Comparison of ENCODE assay signal across 29 mouse cellular contexts in genomic region chr11:6157119-6157518, GRCm38 (mm10). TPM values are rescaled to one million over a fixed set of nuclear protein-coding genes. Genes with fewer than 3 reads are reported as not detected.
DNase-seq lines count a peak whose midpoint lies in the region; ATAC-seq and TF ChIP-seq lines count a peak whose summit lies in the region.
"Had no signal": no experiment of that assay in that cellular context is flagged by ENCODE, and none has a peak within 500 bp of the region (broad histone marks: within the 10 kb centered on the region; RNA-seq: fewer than 3 reads in every experiment).

No protein-coding gene starts in this region.

- no peak overlapping the region for H3K4me3 ChIP-seq in liver, adult 2 months (ENCODE audit: insufficient read depth, low read depth, low read length)
- no peak overlapping the region for H3K4me3 ChIP-seq in liver, embryonic 11.5 days (ENCODE audit: low read depth, low read length)
- H3K4me3 ChIP-seq in intestine, embryonic 15.5 days (replicated peaks), result no peak overlapping the region
- H3K4me3 ChIP-seq: embryonic facial prominence, embryonic 10.5 days; layer of hippocampus, adult 2 months; limb, embryonic 12.5 days; liver, embryonic 13.5 days; myocyte; neural tube, embryonic 13.5 days had no signal

- 17% methylated on average over 5 of the region's 5 CpGs for WGBS in liver, adult 2 months
- WGBS in liver, embryonic 11.5 days, result 73% methylated on average over 5 of the region's 5 CpGs
- 70% methylated on average over 5 of the region's 5 CpGs for WGBS in intestine, embryonic 15.5 days

- H3K79me2 ChIP-seq in liver, adult 2 months (ENCODE audit: control insufficient read depth, insufficient read depth, low read length), result peaks cover 18% of the 10 kb centered on the region

- DNase-seq in heart, adult 18-20 months, result peak; percentile 30 to 32
- no peak for DNase-seq in heart, postnatal 25 days (ENCODE audit: low spot score)
- peak; percentile 59 for DNase-seq in liver, adult 2 months (ENCODE audit: extremely low read depth, low read depth, low spot score)
- DNase-seq in liver, embryonic 11.5 days (ENCODE audit: low spot score), result no peak
- DNase-seq in cerebellum, adult 11-12 months, result peak; percentile 87
- peak; percentile 84 for DNase-seq in cerebellum, postnatal 10 days
- DNase-seq: adrenal gland, postnatal 25 days; kidney, postnatal 25 days; liver, embryonic 13.5 days; lung, adult 2 months; midbrain, embryonic 14.5 days; retina, postnatal 1 day; right cerebral cortex, postnatal 4 days; thymus, adult 18-20 months; thymus, postnatal 36 days had no signal

- no peaks in the 10 kb centered on the region for H3K36me3 ChIP-seq in liver, adult 2 months (ENCODE audit: control insufficient read depth, insufficient read depth, low read length)
- H3K36me3 ChIP-seq in liver, embryonic 11.5 days (ENCODE audit: control insufficient read depth, insufficient read depth, low read length), result no peaks in the 10 kb centered on the region
- no peaks in the 10 kb centered on the region for H3K36me3 ChIP-seq in intestine, embryonic 15.5 days
- H3K36me3 ChIP-seq: embryonic facial prominence, embryonic 10.5 days; limb, embryonic 12.5 days; liver, embryonic 13.5 days; neural tube, embryonic 13.5 days had no signal

- H3K4me1 ChIP-seq in liver, adult 2 months (ENCODE audit: control insufficient read depth, insufficient read depth, low read length), result peaks cover 24% of the 10 kb centered on the region
- peaks cover 14% of the 10 kb centered on the region for H3K4me1 ChIP-seq in liver, embryonic 11.5 days (replicated peaks; ENCODE audit: control insufficient read depth, insufficient read depth, low read length)
- peaks cover 6% of the 10 kb centered on the region for H3K4me1 ChIP-seq in intestine, embryonic 15.5 days (replicated peaks)

- H3K9ac ChIP-seq in liver, adult 2 months (ENCODE audit: low read depth, low read length), result no peak overlapping the region
- H3K9ac ChIP-seq in liver, embryonic 11.5 days (ENCODE audit: low read depth, low read length), result no peak overlapping the region
- H3K9ac ChIP-seq in intestine, embryonic 15.5 days, result no peak overlapping the region
- H3K9ac ChIP-seq: hindbrain, embryonic 14.5 days; limb, embryonic 12.5 days; liver, embryonic 13.5 days; neural tube, embryonic 13.5 days had no signal

- no peak for TF ChIP-seq POLR2A in liver, adult 2 months (IDR thresholded peaks at IDR 0.05; ENCODE audit: extremely low read depth, insufficient read depth, low read length)

- no peak for TF ChIP-seq CTCF in liver, adult 2 months (IDR thresholded peaks at IDR 0.05; ENCODE audit: low read depth, low read length)

- H3K27me3 ChIP-seq in liver, adult 2 months (ENCODE audit: control insufficient read depth, insufficient read depth, low read length), result no peaks in the 10 kb centered on the region
- no peaks in the 10 kb centered on the region for H3K27me3 ChIP-seq in liver, embryonic 11.5 days (replicated peaks; ENCODE audit: control insufficient read depth, insufficient read depth, low read length)
- no peaks in the 10 kb centered on the region for H3K27me3 ChIP-seq in intestine, embryonic 15.5 days (replicated peaks)
- H3K27me3 ChIP-seq: limb, embryonic 12.5 days; liver, embryonic 13.5 days; neural tube, embryonic 13.5 days had no signal

- no peak for ATAC-seq in liver, embryonic 11.5 days (replicated peaks; ENCODE audit: low FRiP score)
- ATAC-seq in intestine, embryonic 15.5 days, result no peak
- no peak for ATAC-seq in inflammation-experienced regulatory T-cells, adult 6 months
- ATAC-seq: CD4-positive, CD25-positive, alpha-beta regulatory T cell, adult 4 months; forebrain, embryonic 16.5 days; intestine, postnatal 0 days had no signal

- H3K27ac ChIP-seq in liver, adult 2 months (replicated peaks; ENCODE audit: insufficient read depth, low read depth, low read length), result no peak overlapping the region
- no peak overlapping the region for H3K27ac ChIP-seq in liver, embryonic 11.5 days (ENCODE audit: low read depth, low read length)
- H3K27ac ChIP-seq in intestine, embryonic 15.5 days, result no peak overlapping the region
- H3K27ac ChIP-seq: embryonic facial prominence, embryonic 10.5 days; hindbrain, embryonic 14.5 days; limb, embryonic 12.5 days; liver, embryonic 13.5 days; neural tube, embryonic 13.5 days had no signal

- intact Hi-C loops in heart, postnatal 25 days (cut with DNase I), result no loop called here

- no peaks in the 10 kb centered on the region for H3K9me3 ChIP-seq in liver, embryonic 11.5 days (ENCODE audit: control insufficient read depth, low read length)
- no peaks in the 10 kb centered on the region for H3K9me3 ChIP-seq in intestine, embryonic 15.5 days
- H3K9me3 ChIP-seq: embryonic facial prominence, embryonic 10.5 days; limb, embryonic 12.5 days; liver, embryonic 13.5 days; neural tube, embryonic 13.5 days had no signal

- H3K4me2 ChIP-seq in liver, embryonic 11.5 days, result no peak overlapping the region
- no peak overlapping the region for H3K4me2 ChIP-seq in intestine, embryonic 15.5 days (replicated peaks)
- H3K4me2 ChIP-seq: heart, embryonic 11.5 days; hindbrain, embryonic 14.5 days; limb, embryonic 12.5 days; liver, embryonic 13.5 days; neural tube, embryonic 13.5 days had no signal

RNA-seq across cellular contexts. Expression of gene A730071L15Rik, which starts 42.7 kb away (rescaled TPM):
- not detected for total RNA-seq in heart, adult 18-20 months (2021)
- under 1 TPM in 1 of 2 experiments, not detected in 1; 0.17 TPM for total RNA-seq in heart, postnatal 25 days (2021)
- 0.09 and 0.13 TPM in 2 replicates for total RNA-seq in liver, adult 2 months (2014; rRNA removed)
- 0.05 TPM in 1 of 2 replicates, not detected in the other for polyA plus RNA-seq in liver, adult 2 months (2012; rRNA removed)
- polyA plus RNA-seq in liver, embryonic 11.5 days (2014; fragmentation: Nextera tagmentation; extraction: Ambion mirVana), result 0.11 and 0.27 TPM in 2 replicates
- polyA plus RNA-seq in intestine, embryonic 15.5 days (2015; fragmentation: Nextera tagmentation; extraction: Ambion mirVana), result 0.38 and 0.44 TPM in 2 replicates
- polyA plus RNA-seq in inflammation-experienced regulatory T-cells, adult 6 months (2017; shearing (Covaris generic)), result not detected
- total RNA-seq: gastrocnemius, postnatal 10 days; left cerebral cortex, postnatal 10 days had no signal

RNA-seq across cellular contexts. Expression of gene Nudcd3, which starts 43.1 kb away (rescaled TPM):
- 10 to 100 TPM; 64.2 to 67.1 TPM for total RNA-seq in heart, adult 18-20 months (2021)
- total RNA-seq in heart, postnatal 25 days (2021), result 10 to 100 TPM; 59.3 to 59.6 TPM
- 10.6 and 12.8 TPM in 2 replicates for total RNA-seq in liver, adult 2 months (2014; rRNA removed)
- 14.6 and 16.7 TPM in 2 replicates for polyA plus RNA-seq in liver, adult 2 months (2012; rRNA removed)
- polyA plus RNA-seq in liver, embryonic 11.5 days (2014; fragmentation: Nextera tagmentation; extraction: Ambion mirVana), result 31.9 and 32.4 TPM in 2 replicates
- 34.7 and 36.6 TPM in 2 replicates for polyA plus RNA-seq in intestine, embryonic 15.5 days (2015; fragmentation: Nextera tagmentation; extraction: Ambion mirVana)
- 10 to 100 TPM; 26.7 to 38.8 (median 38.5) TPM for polyA plus RNA-seq in inflammation-experienced regulatory T-cells, adult 6 months (2017; shearing (Covaris generic))

Comparison
In these comparisons a context has a peak if more than half of its experiments do, and no peak if none do; other contexts are left out.
1. DNase-seq: peak in heart, adult 18-20 months (2 of 2), liver, adult 2 months (single experiment), cerebellum, adult 11-12 months (single experiment) and cerebellum, postnatal 10 days (2 of 2); none in heart, postnatal 25 days (single experiment) and liver, embryonic 11.5 days (single experiment).